Mouse (Mus musculus) limb, embryonic 14.5 days (tissue): ENCODE data around the gene Aifm3. TPM values are rescaled to one million over a fixed set of nuclear protein-coding genes. Genes with fewer than 3 reads are reported as not detected.
A peak's percentile ranks its signal among the peaks of the same experiment; 100 is the strongest.

Source experiments
- ATAC-seq: fragments of 200-750 bp; cut with Nextera tagmentation; 2 replicates; pipeline ENCODE4 v1.8.0; 2017; ENCODE audit warnings: low read depth, moderate number of reproducible peaks, moderate TSS enrichment; ENCODE audit not compliant: low FRiP score
- DNase-seq: peaks from one replicate; pipeline ENCODE4 v3.0.0-alpha.2; 2015; ENCODE audit warnings: low spot score
- H3K27ac ChIP-seq: fragments of 300-500 bp; sonication (generic); replicated peaks from 2 replicates; pipeline ENCODE4 v1.5.1; 2014; ENCODE audit warnings: low read depth, mild to moderate bottlenecking, low read length, moderate library complexity, mixed read lengths
- H3K27me3 ChIP-seq: fragments of 300-500 bp; sonication (generic); 2 replicates; pipeline ENCODE4 v1.6.1; 2014; ENCODE audit warnings: low read length, mixed read lengths; ENCODE audit not compliant: control insufficient read depth, insufficient read depth
- H3K36me3 ChIP-seq: fragments of 300-500 bp; sonication (generic); 2 replicates; pipeline ENCODE4 v1.6.1; 2014; ENCODE audit warnings: mild to moderate bottlenecking, low read length, moderate library complexity, mixed read lengths; ENCODE audit not compliant: control insufficient read depth, insufficient read depth
- H3K4me1 ChIP-seq: fragments of 300-500 bp; sonication (generic); 2 replicates; pipeline ENCODE4 v1.6.1; 2014; ENCODE audit warnings: antibody characterized with exemption, low read length, mixed read lengths; ENCODE audit not compliant: control insufficient read depth, insufficient read depth
- H3K4me2 ChIP-seq: fragments of 300-500 bp; sonication (generic); replicated peaks from 2 replicates; pipeline ENCODE4 v1.6.1; 2014; ENCODE audit warnings: low read depth, mild to moderate bottlenecking, low read length, moderate library complexity; ENCODE audit not compliant: severe bottlenecking
- H3K4me3 ChIP-seq: fragments of 300-500 bp; sonication (generic); replicated peaks from 2 replicates; pipeline ENCODE4 v1.5.1; 2014; ENCODE audit warnings: low read length
- H3K9ac ChIP-seq: fragments of 300-500 bp; sonication (generic); 2 replicates; pipeline ENCODE4 v1.6.1; 2014; ENCODE audit warnings: mild to moderate bottlenecking, low read depth, low read length, moderate library complexity; ENCODE audit not compliant: severe bottlenecking
- H3K9me3 ChIP-seq: fragments of 300-500 bp; sonication (generic); 2 replicates; pipeline ENCODE4 v1.6.1; 2016; ENCODE audit warnings: low read length; ENCODE audit not compliant: control insufficient read depth
- POLR2A ChIP-seq: fragments of 200-500 bp; IDR thresholded peaks from 2 replicates; pipeline ENCODE4 v1.8.0; 2012; ENCODE audit warnings: inconsistent platforms, mild to moderate bottlenecking, moderate library complexity, borderline replicate concordance; ENCODE audit not compliant: insufficient read depth, insufficient read length; ENCODE audit errors: extremely low read depth
- WGBS: fragments of 180-500 bp; shearing (Covaris S2); extraction: QIAGEN DNeasy Blood & Tissue Kit; methylation state at CpG from one replicate; pipeline ENCODE4 v1.1.7; 2014; 5-methylcytosine and 5-hydroxymethylcytosine counted together
- polyA plus RNA-seq, 2 experiments: library from polyadenylated mRNA; depleted of rRNA in 1 of 2; stranded (reverse) in 1 of 2; unstranded in 1 of 2; fragments of >200 nt; fragmentation: Nextera tagmentation in 1 of 2; extraction: Ambion mirVana in 1 of 2; gene quantifications; 2 replicates each; pipeline versions ENCODE4 v1.2.1 to v1.2.3; 2012 to 2014

The Aifm3 gene
- polyA plus RNA-seq, 2 experiments: 0.55 to 1.3 TPM

DNA sequence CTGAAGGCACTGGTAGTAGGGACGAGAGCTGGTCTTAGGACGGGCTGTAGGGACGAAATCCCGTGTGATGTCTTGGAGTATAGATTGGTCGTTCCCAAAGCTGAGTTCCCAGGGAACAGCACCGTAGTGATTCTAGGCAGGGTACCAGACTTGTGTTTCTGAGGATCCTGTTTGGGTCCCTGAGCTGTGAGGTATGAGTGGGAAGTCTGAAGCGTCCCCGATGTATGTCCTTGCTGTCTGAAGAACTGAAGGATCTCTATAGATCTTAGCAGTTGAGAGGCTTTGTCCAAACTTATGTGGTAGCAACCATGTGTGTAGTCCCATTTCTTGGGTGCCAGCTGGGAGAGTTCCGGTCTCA is 19.8 kb downstream of the Aifm3 start:
- DNase-seq: no peak
- Histone ChIP-seq H3K4me3 (peak overlapping the region; percentile 76), H3K4me1 (peaks cover 10% of the 10 kb centered on the region), H3K27me3 (no peaks in the 10 kb centered on the region), H3K9ac (peak overlapping the region; percentile 86), H3K9me3 (no peaks in the 10 kb centered on the region), H3K27ac (0 out of 2 replicates have a peak overlapping the region, but pooled peaks have one; percentile 90), H3K4me2 (peak overlapping the region; percentile 59), H3K36me3 (peaks cover 32% of the 10 kb centered on the region)
- no peak for ATAC-seq
- no peak for TF ChIP-seq POLR2A
- 14% methylated on average over 9 of the region's 9 CpGs for WGBS

DNA sequence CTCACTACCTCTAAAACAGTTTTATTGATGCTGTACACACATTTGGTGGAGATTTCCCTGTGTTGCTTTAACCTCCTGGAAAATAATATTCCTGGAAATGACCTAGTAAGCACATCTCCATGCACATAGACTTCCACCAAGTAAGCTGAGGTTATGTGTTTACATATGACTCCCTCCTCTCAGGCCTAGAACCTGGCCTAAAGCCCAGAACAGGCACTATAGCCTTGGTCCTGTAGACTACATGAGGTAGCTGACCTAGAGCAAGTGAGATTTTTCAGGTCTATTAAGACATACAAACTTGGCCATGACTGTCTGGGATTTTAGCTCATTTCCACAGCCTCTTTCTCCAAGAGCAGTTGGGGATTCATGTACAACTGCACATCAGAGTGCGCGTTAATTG is 20.7 kb downstream of the Aifm3 start:
- TF ChIP-seq POLR2A: no peak
- Histone ChIP-seq H3K9me3 (no peaks in the 10 kb centered on the region), H3K27me3 (no peaks in the 10 kb centered on the region), H3K4me3 (no peak overlapping the region), H3K9ac (no peak overlapping the region), H3K27ac (no peak overlapping the region), H3K36me3 (peaks cover 35% of the 10 kb centered on the region), H3K4me1 (peaks cover 10% of the 10 kb centered on the region), H3K4me2 (peak overlapping the region; percentile 59)
- DNase-seq: no peak
- no peak for ATAC-seq
- 98% methylated on average over 2 of the region's 2 CpGs for WGBS

DNA sequence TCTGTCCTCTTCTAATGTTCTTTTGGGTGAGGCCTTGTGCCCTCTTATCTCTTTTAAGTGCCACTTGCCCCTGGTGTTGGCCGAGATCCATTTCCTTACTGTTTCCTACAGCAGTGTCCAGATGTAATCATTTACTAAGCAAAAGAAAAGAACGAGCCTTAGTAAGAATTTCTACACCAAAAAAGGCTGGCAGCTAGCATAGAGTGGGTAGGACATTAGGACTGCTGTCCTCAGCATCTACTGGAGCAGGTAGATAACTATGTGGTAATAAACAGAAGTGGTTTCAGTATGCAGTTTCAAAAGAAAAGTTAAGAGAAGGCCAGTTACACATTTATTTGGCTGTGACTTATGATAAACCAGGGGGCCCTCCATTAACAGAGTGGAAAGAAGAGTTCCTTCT is 21.3 kb downstream of the Aifm3 start:
- DNase-seq (no peak), ATAC-seq (no peak)
- no peak overlapping the region for H3K4me3 ChIP-seq
- H3K27ac ChIP-seq: no peak overlapping the region
- H3K4me1 ChIP-seq: peaks cover 10% of the 10 kb centered on the region
- no peaks in the 10 kb centered on the region for H3K27me3 ChIP-seq
- H3K4me2 ChIP-seq: no peak overlapping the region
- no peak for TF ChIP-seq POLR2A
- no peaks in the 10 kb centered on the region for H3K9me3 ChIP-seq
- WGBS: 95% methylated on average over 2 of the region's 2 CpGs
- peaks cover 41% of the 10 kb centered on the region for H3K36me3 ChIP-seq
- no peak overlapping the region for H3K9ac ChIP-seq

DNA sequence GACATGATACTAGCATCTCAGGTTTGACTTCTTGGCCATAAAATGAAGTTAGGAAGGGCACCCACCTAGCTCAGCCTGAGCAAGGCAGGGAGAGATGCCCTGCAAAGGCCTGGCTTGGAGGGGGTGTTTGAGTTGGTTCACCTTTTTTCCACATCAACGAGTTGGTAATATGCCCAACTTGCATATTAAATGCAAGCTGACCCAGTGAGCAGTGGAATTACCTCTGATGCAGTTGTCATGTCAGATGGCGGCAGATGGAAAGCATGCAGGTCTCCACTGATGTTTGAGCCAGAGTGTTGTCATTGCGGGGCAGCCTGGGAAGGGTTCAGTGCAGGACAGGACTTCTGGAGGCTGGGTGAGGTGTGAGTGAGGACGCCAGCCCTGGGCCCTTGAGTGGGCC is 22.0 kb downstream of the Aifm3 start:
- peaks cover 10% of the 10 kb centered on the region for H3K4me1 ChIP-seq
- ATAC-seq (no peak), DNase-seq (no peak)
- no peaks in the 10 kb centered on the region for H3K9me3 ChIP-seq
- no peak overlapping the region for H3K4me2 ChIP-seq
- no peak overlapping the region for H3K4me3 ChIP-seq
- 90% methylated on average over 4 of the region's 4 CpGs for WGBS
- no peak overlapping the region for H3K27ac ChIP-seq
- peaks cover 48% of the 10 kb centered on the region for H3K36me3 ChIP-seq
- TF ChIP-seq POLR2A: no peak
- H3K9ac ChIP-seq: peak overlapping the region; percentile 12; the same call in 1 of the 2 replicates
- no peaks in the 10 kb centered on the region for H3K27me3 ChIP-seq

DNA sequence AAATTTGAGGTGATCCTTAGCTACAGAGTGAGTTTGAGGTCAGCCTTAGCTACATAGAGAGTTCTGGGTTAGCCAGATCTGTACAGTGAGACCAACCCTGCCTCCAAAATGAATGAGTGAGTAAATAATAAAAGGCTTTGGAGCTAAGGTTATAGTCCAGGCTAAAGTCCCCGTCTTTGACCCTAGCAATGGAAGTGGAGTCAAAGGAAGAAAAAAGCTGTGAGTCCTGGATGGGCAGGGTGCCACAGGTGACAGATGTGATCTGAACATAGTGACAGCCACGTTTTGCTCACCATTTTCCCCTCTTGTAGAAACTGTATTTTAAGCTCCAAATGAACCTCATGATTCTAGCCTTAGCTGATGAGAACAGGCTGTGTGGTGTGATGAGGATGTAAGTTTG is 29.5 kb downstream of the Aifm3 start:
- H3K27ac ChIP-seq: no peak overlapping the region
- no peaks in the 10 kb centered on the region for H3K27me3 ChIP-seq
- ATAC-seq (no peak), DNase-seq (no peak)
- peaks cover 90% of the 10 kb centered on the region for H3K36me3 ChIP-seq
- no peak for TF ChIP-seq POLR2A
- no peak overlapping the region for H3K9ac ChIP-seq
- no peak overlapping the region for H3K4me2 ChIP-seq
- H3K9me3 ChIP-seq: no peaks in the 10 kb centered on the region
- WGBS: 86% methylated on average over 2 of the region's 2 CpGs
- H3K4me1 ChIP-seq: no peaks in the 10 kb centered on the region
- no peak overlapping the region for H3K4me3 ChIP-seq

DNA sequence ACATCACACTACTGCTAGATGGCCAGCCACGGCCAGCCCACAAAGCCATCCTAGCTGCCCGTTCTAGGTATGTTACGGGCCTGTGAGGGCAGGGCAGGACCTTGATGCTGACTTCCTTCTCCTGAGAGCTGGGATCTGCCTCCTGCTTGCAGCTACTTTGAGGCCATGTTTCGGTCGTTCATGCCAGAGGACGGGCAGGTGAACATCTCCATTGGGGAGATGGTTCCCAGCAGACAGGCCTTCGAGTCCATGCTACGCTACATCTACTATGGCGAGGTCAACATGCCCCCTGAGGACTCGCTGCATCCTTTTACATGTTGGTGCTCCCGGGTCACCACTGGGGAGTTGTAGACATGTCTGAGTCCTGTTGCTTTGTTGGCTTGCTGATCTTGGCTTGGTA is 34.7 kb downstream of the Aifm3 start:
- TF ChIP-seq POLR2A: no peak
- H3K36me3 ChIP-seq: peaks cover 96% of the 10 kb centered on the region
- no peak overlapping the region for H3K27ac ChIP-seq
- DNase-seq (no peak), ATAC-seq (no peak)
- H3K9ac ChIP-seq: no peak overlapping the region
- no peak overlapping the region for H3K4me2 ChIP-seq
- no peaks in the 10 kb centered on the region for H3K9me3 ChIP-seq
- no peaks in the 10 kb centered on the region for H3K4me1 ChIP-seq
- no peaks in the 10 kb centered on the region for H3K27me3 ChIP-seq
- WGBS: 95% methylated on average over 11 of the region's 11 CpGs
- H3K4me3 ChIP-seq: no peak overlapping the region
